In the genomic region with DNA sequence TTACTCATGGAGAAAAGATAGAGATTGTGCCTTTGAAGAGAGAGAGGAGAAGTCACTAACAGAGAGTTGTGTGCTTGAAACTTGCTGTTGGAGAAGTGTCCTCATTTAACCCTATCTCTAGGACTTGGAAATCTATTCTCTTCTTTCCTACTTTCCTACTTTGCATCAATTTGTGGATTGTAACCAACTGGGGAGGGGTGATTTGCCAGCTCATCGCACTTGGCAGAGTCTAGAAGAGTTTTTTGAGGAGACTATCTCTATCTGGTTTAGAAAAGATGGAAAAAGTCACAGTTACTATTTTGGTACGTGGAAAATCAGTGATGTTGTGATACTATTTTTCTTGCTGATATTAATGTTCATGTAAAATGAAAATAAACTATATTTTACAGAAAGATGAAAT, we compare ENCODE assay signal across 20 mouse cellular contexts. TPM values are rescaled to one million over a fixed set of nuclear protein-coding genes. Genes with fewer than 3 reads are reported as not detected.
"Had no signal": no experiment of that assay in that cellular context is flagged by ENCODE, and none has a peak within 500 bp of the region (broad histone marks: within the 10 kb centered on the region; RNA-seq: fewer than 3 reads in every experiment).

No protein-coding gene starts in this region.

- H3K4me3 ChIP-seq: lung, embryonic 15.5 days; megakaryocyte, embryonic 14.5 days; midbrain, embryonic 13.5 days; midbrain, embryonic 15.5 days; neural tube, embryonic 12.5 days; stomach, embryonic 15.5 days had no signal

- H3K4me1 ChIP-seq: lung, embryonic 15.5 days; megakaryocyte, embryonic 14.5 days; midbrain, embryonic 13.5 days; midbrain, embryonic 15.5 days; neural tube, embryonic 12.5 days; stomach, embryonic 15.5 days had no signal

- H3K27me3 ChIP-seq: lung, embryonic 15.5 days; megakaryocyte, embryonic 14.5 days; midbrain, embryonic 13.5 days; midbrain, embryonic 15.5 days; neural tube, embryonic 12.5 days; stomach, embryonic 15.5 days had no signal

- H3K9ac ChIP-seq: liver, postnatal 0 days; lung, embryonic 15.5 days; midbrain, embryonic 13.5 days; midbrain, embryonic 15.5 days; neural tube, embryonic 12.5 days; stomach, embryonic 15.5 days had no signal

- H3K27ac ChIP-seq: lung, embryonic 15.5 days; macrophage; midbrain, embryonic 13.5 days; midbrain, embryonic 15.5 days; neural tube, embryonic 12.5 days; stomach, embryonic 15.5 days; stomach, postnatal 0 days had no signal

- ATAC-seq: liver, postnatal 0 days; lung, postnatal 0 days; midbrain, embryonic 13.5 days; midbrain, embryonic 15.5 days had no signal

- DNase-seq: liver, postnatal 0 days; lung, adult 2 months; lung, postnatal 14 days; lung, postnatal 36 days; right cerebral cortex, postnatal 14 days; thymus, adult 2 months; thymus, postnatal 25 days; thymus, postnatal 4 days had no signal

- H3K9me3 ChIP-seq: lung, embryonic 15.5 days; midbrain, embryonic 13.5 days; midbrain, embryonic 15.5 days; neural tube, embryonic 12.5 days; stomach, embryonic 15.5 days had no signal

- H3K36me3 ChIP-seq: lung, embryonic 15.5 days; midbrain, embryonic 13.5 days; midbrain, embryonic 15.5 days; neural tube, embryonic 12.5 days; stomach, embryonic 15.5 days had no signal

- H3K4me2 ChIP-seq: lung, embryonic 15.5 days; midbrain, embryonic 11.5 days; midbrain, embryonic 13.5 days; midbrain, embryonic 15.5 days; neural tube, embryonic 12.5 days; stomach, embryonic 15.5 days had no signal

RNA-seq across cellular contexts. Expression of gene Plppr4, which starts 6.7 kb away (rescaled TPM):
- total RNA-seq: megakaryocyte progenitor cell, adult 5-6 weeks; monocyte, adult 5-6 weeks had no signal
